Mouse (Mus musculus) NIH3T3 (cell line): Measurements from ENCODE around the gene Gpd1.

Source experiments
- DNase-seq: peaks from one replicate; pipeline ENCODE4 v3.0.0-alpha.2; 2012; ENCODE audit warnings: low read depth

Gpd1 gene

GRCm38 (mm10) chr15:99717386-99718334 lies at the start of gene Gpd1:
TSS of gene Gpd1 (plus strand) at chr15:99717515.
- DNase-seq, result no peak

- no peak for DNase-seq
Measured at GRCm38 (mm10) chr15:99667544-99667943, 49.8 kb upstream of the Gpd1 start.

- peak; percentile 94 for DNase-seq
Measured at GRCm38 (mm10) chr15:99668881-99669280, 48.4 kb upstream of the Gpd1 start.

- no peak for DNase-seq
Measured at GRCm38 (mm10) chr15:99669392-99669791, 47.9 kb upstream of the Gpd1 start.

- DNase-seq, result peak; percentile 86
Measured at GRCm38 (mm10) chr15:99670154-99670821, 47.0 kb upstream of the Gpd1 start, which contains the start of gene Asic1. TSS of gene Asic1 (plus strand) at chr15:99670368.

GRCm38 (mm10) chr15:99670964-99671670 lies 46.2 kb upstream of the Gpd1 start:
- peak; percentile 56 for DNase-seq

- no peak for DNase-seq
Measured at GRCm38 (mm10) chr15:99671783-99672182, 45.5 kb upstream of the Gpd1 start.

GRCm38 (mm10) chr15:99674866-99675265 lies 42.4 kb upstream of the Gpd1 start:
- DNase-seq, result no peak

- no peak for DNase-seq
Measured at GRCm38 (mm10) chr15:99677089-99677488, 40.2 kb upstream of the Gpd1 start.

- peak; percentile 55 for DNase-seq
Measured at GRCm38 (mm10) chr15:99678063-99678800, 39.1 kb upstream of the Gpd1 start.

GRCm38 (mm10) chr15:99679008-99679407 lies 38.3 kb upstream of the Gpd1 start:
- no peak for DNase-seq

GRCm38 (mm10) chr15:99682880-99683279 lies 34.4 kb upstream of the Gpd1 start:
- DNase-seq, result peak; percentile 38

- DNase-seq, result no peak
Measured at GRCm38 (mm10) chr15:99684156-99684555, 33.2 kb upstream of the Gpd1 start.

GRCm38 (mm10) chr15:99688712-99689111 lies 28.6 kb upstream of the Gpd1 start:
- peak; percentile 88 for DNase-seq

GRCm38 (mm10) chr15:99690924-99691323 lies 26.4 kb upstream of the Gpd1 start:
- no peak for DNase-seq

- DNase-seq, result no peak
Measured at GRCm38 (mm10) chr15:99691976-99692375, 25.3 kb upstream of the Gpd1 start.

GRCm38 (mm10) chr15:99697309-99697708 lies 20.0 kb upstream of the Gpd1 start:
- peak; percentile 40 for DNase-seq

GRCm38 (mm10) chr15:99698533-99699085 lies 18.7 kb upstream of the Gpd1 start:
- no peak for DNase-seq

- no peak for DNase-seq
Measured at GRCm38 (mm10) chr15:99699715-99700114, 17.6 kb upstream of the Gpd1 start.

- DNase-seq, result no peak
Measured at GRCm38 (mm10) chr15:99700219-99701106, 16.9 kb upstream of the Gpd1 start.
